Comparison of ENCODE assay signal across 14 mouse cellular contexts in the genomic region with DNA sequence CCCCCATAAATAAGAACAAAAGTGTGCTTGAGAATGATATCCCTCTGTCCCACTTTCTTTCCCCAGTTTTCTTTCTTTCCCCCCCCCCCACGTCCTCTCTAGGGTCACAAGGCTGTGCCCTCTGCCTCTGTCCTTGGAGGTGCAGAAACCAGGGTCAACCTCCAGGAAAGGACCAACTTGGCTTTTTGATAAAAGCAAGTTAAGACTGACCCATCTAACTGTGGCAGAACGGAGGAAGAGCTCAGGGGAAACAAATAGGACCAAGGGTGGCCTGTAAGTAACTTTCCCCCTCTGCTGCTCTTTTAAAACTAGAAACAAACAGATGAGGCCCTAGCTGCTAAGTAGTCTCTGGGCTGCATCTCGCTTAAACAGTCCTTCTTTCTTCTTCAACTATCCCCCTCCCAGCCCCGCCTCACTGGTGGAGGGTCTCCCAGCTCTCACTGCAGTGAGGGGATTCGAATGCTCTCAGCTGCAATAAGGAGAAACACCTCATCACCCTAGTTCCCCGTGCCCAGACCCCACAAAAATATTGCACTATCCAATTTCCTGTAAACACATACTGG. TPM values are rescaled to one million over a fixed set of nuclear protein-coding genes. Genes with fewer than 3 reads are reported as not detected.
"Had no signal": no experiment of that assay in that cellular context is flagged by ENCODE, and none has a peak within 500 bp of the region (broad histone marks: within the 10 kb centered on the region; RNA-seq: fewer than 3 reads in every experiment).

No protein-coding gene starts in this region.

- H3K27ac ChIP-seq: limb, embryonic 13.5 days; liver, embryonic 14.5 days; stomach, postnatal 0 days had no signal

- H3K9ac ChIP-seq: limb, embryonic 13.5 days; liver, embryonic 14.5 days had no signal

- H3K4me3 ChIP-seq: limb, embryonic 13.5 days had no signal

- ATAC-seq: midbrain, embryonic 16.5 days had no signal

- H3K9me3 ChIP-seq: limb, embryonic 13.5 days had no signal

- H3K36me3 ChIP-seq: limb, embryonic 13.5 days had no signal

- H3K4me2 ChIP-seq: limb, embryonic 13.5 days had no signal

- DNase-seq: kidney, adult 18-20 months; kidney, postnatal 36 days; layer of hippocampus, adult 9-11 months; layer of hippocampus, postnatal 36 days; lung, adult 18-20 months; thymus, adult 18-20 months; thymus, postnatal 14 days had no signal

RNA-seq across cellular contexts. Expression of gene Uncx, which starts 12.9 kb away (rescaled TPM):
- total RNA-seq: liver, adult 2 months; neutrophil, adult 5-6 weeks had no signal
- polyA plus RNA-seq: liver, adult 2 months; liver, embryonic 14.5 days; lung, embryonic 16.5 days; stomach, postnatal 0 days had no signal
